Mouse (Mus musculus): ENCODE results near the gene Aff2. TPM values are rescaled to one million over a fixed set of nuclear protein-coding genes. Genes with fewer than 3 reads are reported as not detected.

Aff2 gene
- polyA plus RNA-seq, 2 experiments = 0.10 to 0.11 TPM

- no peak for ATAC-seq (ENCODE audit: insufficient read depth)
- H3K4me2 ChIP-seq (ENCODE audit: low read depth) = peak overlapping the region; percentile 36
- H3K4me3 ChIP-seq (ENCODE audit: insufficient read depth in 1 of 2, low read depth in 2 of 2, low read length in 2 of 2) = peak overlapping the region; percentile 39 to 46; a peak in 3 of 4 replicates
- TF ChIP-seq CTCF (IDR thresholded peaks at IDR 0.05; ENCODE audit: low read depth) (no peak), EP300 (IDR thresholded peaks at IDR 0.05; ENCODE audit: low read depth) (no peak)
- no peak for DNase-seq (ENCODE audit: low read depth in 3 of 3, low spot score in 3 of 3)
- 17% methylated on average over 10 of the region's 10 CpGs for WGBS (ENCODE audit: insufficient replicate concordance)
- H3K9ac ChIP-seq (replicated peaks) = no peak overlapping the region
- no peaks in the 10 kb centered on the region for H3K36me3 ChIP-seq (replicated peaks; ENCODE audit: control insufficient read depth, insufficient read depth, low read depth)
- H3K4me1 ChIP-seq (replicated peaks; ENCODE audit: control insufficient read depth in 2 of 2, insufficient read depth in 2 of 2, low read length in 1 of 2) = no peaks in the 10 kb centered on the region
- no peaks in the 10 kb centered on the region for H3K9me3 ChIP-seq (ENCODE audit: control insufficient read depth, low read length)
- H3K27ac ChIP-seq = no peak overlapping the region
- H3K27me3 ChIP-seq (ENCODE audit: control insufficient read depth, insufficient read depth, low read length) = peaks cover 20% of the 10 kb centered on the region
These were observed 1.0 kb downstream of the Aff2 start for GRCm38 (mm10) chrX:69361055-69361558.

- H3K4me2 ChIP-seq (ENCODE audit: low read depth) = no peak overlapping the region
- no peak overlapping the region for H3K27ac ChIP-seq
- no peak overlapping the region for H3K9ac ChIP-seq (replicated peaks)
- no peak overlapping the region for H3K4me3 ChIP-seq (ENCODE audit: insufficient read depth in 1 of 2, low read depth in 2 of 2, low read length in 2 of 2)
- no peaks in the 10 kb centered on the region for H3K9me3 ChIP-seq (ENCODE audit: control insufficient read depth, low read length)
- peaks cover 20% of the 10 kb centered on the region for H3K27me3 ChIP-seq (ENCODE audit: control insufficient read depth, insufficient read depth, low read length)
- TF ChIP-seq CTCF (IDR thresholded peaks at IDR 0.05; ENCODE audit: low read depth) = no peak
- ATAC-seq (ENCODE audit: insufficient read depth) (no peak), DNase-seq (ENCODE audit: low read depth in 3 of 3, low spot score in 3 of 3) (no peak)
- 0% methylated on average over 2 of the region's 2 CpGs for WGBS (ENCODE audit: insufficient replicate concordance)
- H3K4me1 ChIP-seq (replicated peaks; ENCODE audit: control insufficient read depth in 2 of 2, insufficient read depth in 2 of 2, low read length in 1 of 2) = no peaks in the 10 kb centered on the region
- H3K36me3 ChIP-seq (replicated peaks; ENCODE audit: control insufficient read depth, insufficient read depth, low read depth) = no peaks in the 10 kb centered on the region
These were observed 4.1 kb downstream of the Aff2 start for GRCm38 (mm10) chrX:69364198-69364597.

GRCm38 (mm10) chrX:69373341-69373740 lies 13.2 kb downstream of the Aff2 start:
- Histone ChIP-seq H3K27ac (no peak overlapping the region), H3K27me3 (ENCODE audit: control insufficient read depth, insufficient read depth, low read length) (no peaks in the 10 kb centered on the region), H3K4me3 (ENCODE audit: insufficient read depth in 1 of 2, low read depth in 2 of 2, low read length in 2 of 2) (no peak overlapping the region), H3K9me3 (ENCODE audit: control insufficient read depth, low read length) (no peaks in the 10 kb centered on the region), H3K4me1 (replicated peaks; ENCODE audit: control insufficient read depth in 2 of 2, insufficient read depth in 2 of 2, low read length in 1 of 2) (no peaks in the 10 kb centered on the region), H3K9ac (replicated peaks) (no peak overlapping the region), H3K36me3 (replicated peaks; ENCODE audit: control insufficient read depth, insufficient read depth, low read depth) (no peaks in the 10 kb centered on the region), H3K4me2 (ENCODE audit: low read depth) (no peak overlapping the region)
- DNase-seq (ENCODE audit: low read depth in 3 of 3, low spot score in 3 of 3) (no peak), ATAC-seq (ENCODE audit: insufficient read depth) (no peak)
- TF ChIP-seq EP300 (IDR thresholded peaks at IDR 0.05; ENCODE audit: low read depth) (no peak), CTCF (IDR thresholded peaks at IDR 0.05; ENCODE audit: low read depth) (no peak)
- 38% methylated on average over 2 of the region's 2 CpGs for WGBS (ENCODE audit: insufficient replicate concordance)

GRCm38 (mm10) chrX:69389738-69390137 lies 29.6 kb downstream of the Aff2 start:
- H3K27ac ChIP-seq = no peak overlapping the region
- no peaks in the 10 kb centered on the region for H3K4me1 ChIP-seq (replicated peaks; ENCODE audit: control insufficient read depth in 2 of 2, insufficient read depth in 2 of 2, low read length in 1 of 2)
- no peak overlapping the region for H3K4me3 ChIP-seq (ENCODE audit: insufficient read depth in 1 of 2, low read depth in 2 of 2, low read length in 2 of 2)
- no peak overlapping the region for H3K4me2 ChIP-seq (ENCODE audit: low read depth)
- TF ChIP-seq EP300 (IDR thresholded peaks at IDR 0.05; ENCODE audit: low read depth) = no peak
- no peak for TF ChIP-seq CTCF (IDR thresholded peaks at IDR 0.05; ENCODE audit: low read depth)
- no peaks in the 10 kb centered on the region for H3K27me3 ChIP-seq (ENCODE audit: control insufficient read depth, insufficient read depth, low read length)
- DNase-seq (ENCODE audit: low read depth in 3 of 3, low spot score in 3 of 3) (no peak), ATAC-seq (ENCODE audit: insufficient read depth) (no peak)
- no peaks in the 10 kb centered on the region for H3K36me3 ChIP-seq (replicated peaks; ENCODE audit: control insufficient read depth, insufficient read depth, low read depth)
- H3K9me3 ChIP-seq (ENCODE audit: control insufficient read depth, low read length) = no peaks in the 10 kb centered on the region
- no peak overlapping the region for H3K9ac ChIP-seq (replicated peaks)
- WGBS (ENCODE audit: insufficient replicate concordance) = 17% methylated on average over 1 of the region's 1 CpGs

GRCm38 (mm10) chrX:69415043-69415442 lies 54.9 kb downstream of the Aff2 start:
- Histone ChIP-seq H3K27ac (no peak overlapping the region), H3K9ac (replicated peaks) (no peak overlapping the region), H3K36me3 (replicated peaks; ENCODE audit: control insufficient read depth, insufficient read depth, low read depth) (no peaks in the 10 kb centered on the region), H3K4me2 (ENCODE audit: low read depth) (no peak overlapping the region), H3K9me3 (ENCODE audit: control insufficient read depth, low read length) (no peaks in the 10 kb centered on the region), H3K27me3 (ENCODE audit: control insufficient read depth, insufficient read depth, low read length) (no peaks in the 10 kb centered on the region), H3K4me1 (replicated peaks; ENCODE audit: control insufficient read depth in 2 of 2, insufficient read depth in 2 of 2, low read length in 1 of 2) (no peaks in the 10 kb centered on the region), H3K4me3 (ENCODE audit: insufficient read depth in 1 of 2, low read depth in 2 of 2, low read length in 2 of 2) (no peak overlapping the region)
- ATAC-seq (ENCODE audit: insufficient read depth) (no peak), DNase-seq (ENCODE audit: low read depth in 3 of 3, low spot score in 3 of 3) (no peak)
- TF ChIP-seq EP300 (IDR thresholded peaks at IDR 0.05; ENCODE audit: low read depth) = no peak
- no peak for TF ChIP-seq CTCF (IDR thresholded peaks at IDR 0.05; ENCODE audit: low read depth)
- 31% methylated on average over 1 of the region's 1 CpGs for WGBS (ENCODE audit: insufficient replicate concordance)

All from liver, embryonic 14.5 days (tissue).